Mouse (Mus musculus): ENCODE data around the gene Piwil1. TPM values are rescaled to one million over a fixed set of nuclear protein-coding genes. Genes with fewer than 3 reads are reported as not detected.

Piwil1 gene
- total RNA-seq, 2 experiments from 2014 or later, result 0.07 to 0.18 TPM

DNA sequence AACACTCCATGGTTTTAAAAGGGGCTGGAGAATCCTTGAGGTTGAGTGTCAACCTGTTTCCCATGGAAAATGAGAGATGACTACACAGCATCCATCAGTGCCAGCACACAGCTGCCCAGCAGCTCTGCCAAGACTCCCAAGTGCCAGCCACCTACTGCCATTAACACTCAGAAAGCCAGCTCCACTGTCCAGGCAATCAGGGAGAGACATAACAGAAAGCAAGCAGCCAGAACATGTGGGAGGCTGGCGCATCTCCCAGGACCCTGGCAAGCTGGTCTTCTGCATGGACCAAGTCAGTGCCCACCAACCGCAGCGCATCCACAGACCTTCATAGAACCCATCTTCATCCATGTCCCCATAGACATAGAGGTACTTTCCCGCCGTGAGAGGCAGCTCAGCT lies 98.3 kb downstream of the Piwil1 start:
- no peak for DNase-seq (ENCODE audit: low spot score in 2 of 2)
- H3K4me3 ChIP-seq, result no peak overlapping the region
- H3K27ac ChIP-seq, result peak overlapping the region; percentile 43; the same call in 1 of the 2 replicates
- no peak for TF ChIP-seq CTCF (conservative IDR thresholded peaks at IDR 0.05)

Other genes with a start within 250 kb of the Piwil1 start
- gene Fzd10, start 101.7 kb upstream of the Piwil1 start, total RNA-seq (2021), result under 1 TPM; 0.32 to 0.61 TPM

Data from layer of hippocampus, adult 2 months (tissue).